Mouse (Mus musculus): ENCODE data around the gene Akap1.
"Not testable (repeated sequence)": the region's sequence is repeated elsewhere in the genome, so short reads cannot be mapped to it uniquely, and the experiment has no call there.

Gene Akap1

GRCm38 (mm10) chr11:88864458-88865197 is at the start of gene Akap1:
Gene Akap1 (minus strand): TSS chr11:88864586.
- peak; percentile 97 for DNase-seq (ENCODE audit: low spot score)

DNA sequence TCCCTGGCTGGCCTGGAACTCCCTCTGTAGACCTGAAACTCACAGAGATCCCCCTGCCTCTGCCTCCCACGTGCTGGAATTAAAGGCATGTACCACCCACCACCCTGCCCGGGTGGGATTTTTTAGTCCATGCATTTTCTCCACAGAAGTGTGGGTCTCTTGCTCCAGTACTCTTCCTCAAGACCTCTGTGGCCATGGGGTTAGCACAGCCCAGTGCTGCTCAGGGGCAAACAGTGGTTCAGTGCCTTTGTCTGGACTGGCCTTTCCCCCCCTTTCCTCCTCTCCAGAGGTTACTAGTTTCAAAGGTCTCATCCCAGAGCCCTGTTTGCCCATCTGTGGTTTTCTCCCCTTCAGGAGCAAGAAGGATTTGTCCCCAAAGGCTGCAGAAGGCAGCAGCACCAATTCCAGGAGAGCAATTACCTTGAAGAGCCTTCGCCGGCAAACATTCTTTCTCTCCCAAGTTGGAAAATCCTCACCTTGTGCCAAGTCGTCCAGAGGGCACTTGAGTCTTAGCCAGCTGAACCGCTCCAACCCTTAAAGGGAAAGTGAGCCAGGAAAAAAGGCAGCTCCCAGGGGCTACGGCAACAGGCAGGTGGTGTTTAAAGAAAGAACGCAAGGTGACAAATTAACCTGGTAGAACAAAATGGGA is 45.1 kb upstream of the Akap1 start:
- no peak for DNase-seq (ENCODE audit: low spot score)

DNA sequence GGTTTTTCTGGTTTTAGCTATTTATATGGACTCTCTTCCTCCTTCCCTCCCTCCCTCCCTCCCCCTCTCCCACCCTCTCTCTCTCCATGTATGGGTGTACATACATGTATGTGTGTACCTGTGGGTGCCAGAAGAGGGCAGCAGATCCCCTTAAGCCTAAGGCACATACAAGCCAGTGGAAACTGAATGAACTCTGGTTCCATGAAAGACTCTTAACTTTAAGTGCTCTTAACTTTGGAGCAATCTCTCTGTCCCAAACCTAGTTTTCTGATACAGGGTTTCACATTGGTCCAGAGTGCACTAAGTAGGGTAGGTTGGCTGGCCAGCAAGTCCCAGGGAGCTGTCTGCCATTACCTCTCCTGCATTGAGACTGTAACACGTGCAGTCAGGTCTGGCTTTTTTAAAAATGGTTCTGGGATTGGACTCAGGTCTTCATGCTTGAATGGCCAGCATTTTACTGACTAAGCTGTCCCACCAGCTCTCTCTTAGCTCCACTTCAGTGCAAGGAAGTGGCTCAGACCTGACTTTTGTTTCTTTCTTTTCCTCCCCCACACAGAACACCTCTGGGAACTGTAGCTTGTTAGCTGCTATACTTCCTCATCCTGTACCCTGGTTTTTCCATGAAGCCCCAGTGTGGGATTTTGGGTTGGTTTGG is 44.3 kb upstream of the Akap1 start:
- DNase-seq (ENCODE audit: low spot score): peak; percentile 65

DNA sequence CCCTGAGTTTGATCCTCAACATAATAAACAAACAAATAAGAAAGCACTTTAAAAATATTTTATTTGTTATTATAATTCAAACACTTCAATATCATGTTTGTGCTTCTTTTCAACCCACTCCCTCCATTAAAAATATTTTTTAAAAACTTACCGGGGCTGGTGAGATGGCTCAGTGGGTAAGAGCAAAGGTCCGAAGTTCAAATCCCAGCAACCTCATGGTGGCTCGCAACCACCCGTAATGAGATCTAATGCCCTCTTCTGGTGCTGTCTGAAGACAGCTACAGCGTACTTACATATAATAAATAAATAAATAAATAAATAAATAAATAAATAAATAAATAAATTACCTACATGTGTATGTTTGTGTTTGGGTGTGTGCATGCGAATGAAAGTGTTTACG is 43.5 kb upstream of the Akap1 start:
- no peak for DNase-seq (ENCODE audit: low spot score)

GRCm38 (mm10) chr11:88905621-88906020 is 41.2 kb upstream of the Akap1 start:
- DNase-seq (ENCODE audit: low spot score): no peak

DNA sequence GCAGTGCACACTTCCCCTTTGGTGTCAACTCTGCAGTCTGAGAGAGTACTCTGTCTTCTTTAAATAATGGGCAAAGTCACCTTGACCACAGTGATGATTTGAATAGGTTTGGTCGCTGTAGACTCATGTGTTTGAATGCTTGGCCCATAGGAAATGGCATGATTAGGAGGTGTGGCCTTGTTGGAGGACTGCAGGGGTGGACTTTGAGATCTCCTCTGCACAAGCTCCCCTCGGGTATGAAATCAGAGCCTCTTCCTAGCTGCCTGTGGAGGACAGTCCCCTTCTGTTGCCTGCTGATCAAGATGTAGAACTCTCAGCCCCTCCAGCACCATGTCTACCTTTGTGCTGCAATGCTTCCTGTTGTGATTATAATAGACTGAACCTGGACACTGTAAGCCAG is 39.7 kb upstream of the Akap1 start:
- no peak for DNase-seq (ENCODE audit: low spot score)

- DNase-seq (ENCODE audit: low spot score): no peak
These were observed 38.4 kb upstream of the Akap1 start for GRCm38 (mm10) chr11:88902762-88903161.

- DNase-seq (ENCODE audit: low spot score): no peak
These were observed 37.0 kb upstream of the Akap1 start for GRCm38 (mm10) chr11:88901341-88901802.

DNA sequence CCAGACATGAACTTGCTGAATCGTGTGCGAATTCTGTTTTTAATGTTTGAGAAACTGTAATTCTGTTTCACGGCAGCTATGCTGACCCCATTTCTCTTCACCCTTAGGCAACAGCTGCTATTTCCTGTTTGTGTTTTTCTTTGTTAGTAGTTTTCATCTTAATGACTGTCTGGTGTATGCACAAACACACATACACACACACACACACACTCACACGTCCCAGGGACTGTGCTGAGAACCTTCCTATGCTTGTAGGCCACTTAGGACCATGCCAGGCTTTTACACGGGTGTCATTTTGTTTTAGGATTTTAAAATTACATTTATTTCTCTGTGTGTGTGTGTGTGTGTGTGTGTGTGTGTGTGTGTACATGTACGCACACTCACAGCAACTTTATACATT is 35.2 kb upstream of the Akap1 start:
- DNase-seq (ENCODE audit: low spot score): no peak

GRCm38 (mm10) chr11:88898380-88898763 is 34.0 kb upstream of the Akap1 start:
- DNase-seq (ENCODE audit: low spot score): no peak

DNA sequence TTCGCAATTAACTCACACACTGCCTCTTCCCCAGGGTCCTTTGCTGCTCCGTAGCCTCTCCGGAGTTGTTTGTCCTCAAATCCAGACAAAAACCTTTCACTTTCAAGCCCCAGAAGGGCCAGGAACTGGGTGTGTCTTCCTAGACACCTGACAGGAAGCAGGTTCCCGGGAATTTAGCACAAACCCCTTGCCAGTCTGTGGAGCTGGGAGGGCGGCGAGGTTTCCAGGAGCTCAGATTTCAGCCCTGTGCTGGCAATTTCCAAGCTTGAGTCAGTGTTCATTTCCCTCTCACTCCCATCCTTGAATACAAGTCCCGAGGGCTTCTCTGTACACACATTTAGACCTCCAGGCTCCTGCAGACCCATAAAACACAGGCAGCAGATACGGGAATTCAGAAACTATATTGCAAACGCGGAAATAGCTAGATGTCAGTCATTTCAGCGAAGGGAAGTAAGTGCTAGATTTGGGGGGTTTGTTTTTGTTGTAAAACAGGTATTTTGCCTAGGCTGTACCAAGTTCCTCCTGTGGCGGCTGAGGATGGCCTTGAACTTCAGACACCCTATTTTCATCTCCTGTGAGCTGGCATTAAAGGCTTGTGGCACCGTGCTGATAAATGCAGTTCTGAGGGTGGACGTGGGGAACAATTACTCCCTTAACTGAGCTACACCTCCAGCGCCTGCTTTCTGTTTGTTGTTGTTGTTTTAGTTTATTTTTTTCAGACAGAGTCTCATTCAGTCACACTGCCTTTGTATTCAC is 33.4 kb upstream of the Akap1 start:
- DNase-seq (ENCODE audit: low spot score): peak; percentile 59

DNA sequence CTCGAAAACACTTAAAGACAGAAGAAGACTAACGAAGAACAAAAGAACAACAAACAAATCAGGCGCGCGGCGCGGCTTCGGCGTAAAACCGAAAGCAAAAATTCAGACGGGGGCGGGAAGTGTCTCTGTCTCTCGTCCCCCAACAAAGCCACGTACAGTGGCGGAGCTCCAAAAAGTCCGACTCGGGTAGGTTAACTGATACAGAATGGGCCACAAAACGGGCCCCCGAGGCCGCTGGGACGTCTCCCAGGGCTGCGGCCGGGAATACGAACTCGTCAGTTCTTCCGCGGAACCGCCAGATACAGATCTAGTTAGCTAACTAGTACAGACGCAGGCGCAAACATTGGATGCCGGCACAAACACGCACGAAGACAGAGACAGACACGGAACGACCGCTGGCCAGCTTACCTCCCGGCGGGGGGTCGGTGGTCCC is 31.4 kb upstream of the Akap1 start:
- DNase-seq (ENCODE audit: low spot score): not testable (repeated sequence)

DNA sequence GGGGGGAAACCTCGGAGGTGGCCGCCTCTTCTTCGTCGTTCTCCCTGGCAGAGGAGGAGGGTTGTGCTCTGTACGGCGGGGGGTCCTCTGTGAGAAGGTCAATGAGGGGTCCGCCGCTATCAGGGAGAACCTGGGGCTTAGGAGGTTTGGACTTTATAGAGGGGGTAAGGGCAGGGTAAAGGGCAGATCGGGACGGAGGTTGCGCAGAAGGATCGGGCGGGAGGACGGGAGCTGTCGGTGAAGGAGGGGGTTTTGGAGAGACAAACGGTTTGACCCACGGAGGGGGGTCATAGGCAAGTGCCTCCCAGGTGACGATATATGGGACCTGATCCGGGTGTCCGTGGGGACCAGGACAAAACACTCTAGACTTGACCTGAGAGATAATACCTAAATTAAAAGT is 30.8 kb upstream of the Akap1 start:
- not testable (repeated sequence) for DNase-seq (ENCODE audit: low spot score)

- not testable (repeated sequence) for DNase-seq (ENCODE audit: low spot score)
These were observed 29.9 kb upstream of the Akap1 start for GRCm38 (mm10) chr11:88894279-88894678.

- DNase-seq (ENCODE audit: low spot score): not testable (repeated sequence)
These were observed 29.1 kb upstream of the Akap1 start for GRCm38 (mm10) chr11:88893501-88893900.

- not testable (repeated sequence) for DNase-seq (ENCODE audit: low spot score)
These were observed 28.4 kb upstream of the Akap1 start for GRCm38 (mm10) chr11:88892789-88893188.

- not testable (repeated sequence) for DNase-seq (ENCODE audit: low spot score)
These were observed 27.7 kb upstream of the Akap1 start for GRCm38 (mm10) chr11:88891921-88892561.

GRCm38 (mm10) chr11:88891446-88891845 is 27.1 kb upstream of the Akap1 start:
- not testable (repeated sequence) for DNase-seq (ENCODE audit: low spot score)

DNA sequence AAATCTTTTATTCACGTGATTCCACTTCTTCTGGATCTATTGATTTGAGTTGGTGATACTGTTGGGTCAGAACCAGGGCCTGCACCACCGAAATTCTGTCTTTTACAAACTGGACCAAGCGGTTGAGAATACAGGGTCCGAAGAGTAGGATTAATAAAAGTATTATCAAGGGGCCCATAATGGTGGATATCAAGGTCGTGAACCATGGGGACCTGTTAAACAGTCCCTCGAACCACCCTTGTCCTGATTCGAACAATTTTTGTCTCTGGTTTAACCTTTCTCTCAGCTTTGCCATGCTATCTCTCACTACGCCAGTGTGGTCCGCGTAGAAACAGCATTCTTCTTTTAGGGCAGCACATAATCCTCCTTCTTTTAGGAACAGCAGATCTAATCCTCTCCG is 26.5 kb upstream of the Akap1 start:
- not testable (repeated sequence) for DNase-seq (ENCODE audit: low spot score)

GRCm38 (mm10) chr11:88888996-88889395 is 24.6 kb upstream of the Akap1 start:
- DNase-seq (ENCODE audit: low spot score): no peak

GRCm38 (mm10) chr11:88884376-88885065 is 20.1 kb upstream of the Akap1 start:
- DNase-seq (ENCODE audit: low spot score): no peak

Data from embryo, embryonic 10 days (tissue).